Mouse (Mus musculus) natural killer cell, adult 2 months (primary cell): ENCODE data around the gene Edn2.

ENCODE experiments used
- DNase-seq, 2 experiments: peaks; one replicate each; pipeline ENCODE4 v3.0.0; 2022; ENCODE audit warnings: low spot score in 2 of 2

The Edn2 gene

DNA sequence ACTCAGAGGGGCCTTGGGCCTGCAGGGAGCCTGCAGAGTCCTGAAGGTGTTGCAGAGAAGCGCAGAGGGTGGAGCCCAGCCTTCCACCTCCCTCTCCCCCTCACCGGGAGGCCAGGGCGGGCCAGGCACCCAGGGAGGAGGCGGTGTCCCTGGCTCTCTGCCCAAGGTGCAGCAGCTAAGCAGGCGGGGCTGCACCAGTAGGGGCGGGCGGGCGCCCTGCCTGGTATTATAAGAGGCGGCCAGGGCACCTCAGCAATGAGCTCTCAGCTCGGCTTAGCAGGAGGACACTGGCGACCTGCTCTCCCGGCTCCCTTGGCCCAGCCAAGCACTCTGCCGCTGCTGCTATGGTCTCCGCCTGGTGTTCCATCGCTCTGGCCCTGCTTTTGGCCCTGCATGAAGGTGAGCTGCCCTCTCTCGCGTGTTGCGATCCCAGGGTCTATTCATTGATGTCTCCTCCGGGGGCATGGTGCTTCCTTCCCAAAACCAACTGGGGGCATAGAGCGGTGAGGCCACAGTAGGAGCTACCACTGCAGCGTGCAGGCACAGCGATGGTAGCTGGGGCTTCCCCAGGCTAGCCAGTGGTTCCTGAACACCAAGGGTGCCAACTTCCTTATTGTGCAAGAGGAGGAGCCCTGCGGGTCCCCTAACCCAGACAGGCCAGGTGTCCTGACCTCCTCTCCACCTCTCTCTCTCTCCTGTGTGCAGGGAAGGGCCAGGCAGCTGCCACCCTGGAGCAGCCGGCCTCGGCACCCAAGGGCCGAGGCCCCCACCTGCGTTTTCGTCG is at the start of gene Edn2:
TSS of gene Edn2 (plus strand) at position 41 of the 784 bp plus-strand sequence.
- no peak for DNase-seq

GRCm38 (mm10) chr4:120115516-120115915 is 45.5 kb upstream of the Edn2 start:
- no peak for DNase-seq

DNA sequence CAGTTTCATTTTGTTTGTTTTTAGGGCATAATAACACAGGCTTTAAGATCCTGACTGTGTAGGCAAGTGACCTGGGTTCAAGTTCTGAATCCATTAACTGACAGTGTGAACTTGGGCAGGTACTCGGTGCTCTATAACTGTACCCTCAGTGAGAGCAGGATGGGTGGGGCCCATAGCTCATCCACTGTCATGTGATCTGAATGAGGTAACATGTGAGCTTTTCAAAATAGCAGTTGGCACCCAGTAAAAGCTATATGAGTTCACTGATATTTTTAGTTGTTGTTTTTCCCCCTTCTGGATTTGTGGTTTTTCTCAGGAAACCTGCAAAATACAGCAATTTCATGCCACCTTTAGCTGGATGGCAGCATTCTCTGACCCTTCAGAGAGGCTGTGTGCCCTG is 44.7 kb upstream of the Edn2 start:
- no peak for DNase-seq

DNA sequence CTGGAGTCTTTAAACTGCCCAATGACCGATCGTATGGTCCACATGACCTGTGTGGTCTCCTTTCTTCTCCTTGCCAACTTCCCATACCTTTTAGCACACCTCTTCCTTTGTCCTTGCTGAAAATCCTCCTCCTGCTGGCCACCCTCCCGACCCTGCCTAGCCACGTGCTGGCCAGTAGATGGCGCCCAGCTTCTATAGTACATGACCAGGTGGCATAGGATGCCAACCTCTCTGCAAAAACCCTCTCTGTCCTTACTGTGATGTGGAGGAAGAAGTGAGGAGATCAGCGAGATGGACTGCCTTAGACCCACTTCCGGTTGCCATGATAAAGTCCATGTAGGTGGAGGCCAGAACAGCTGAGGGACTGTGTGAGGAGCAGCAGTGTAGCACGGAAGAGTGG is 40.7 kb upstream of the Edn2 start:
- DNase-seq: peak in 1 of 2 experiments; percentile 26

GRCm38 (mm10) chr4:120124656-120125055 is 36.4 kb upstream of the Edn2 start:
- DNase-seq: no peak

DNA sequence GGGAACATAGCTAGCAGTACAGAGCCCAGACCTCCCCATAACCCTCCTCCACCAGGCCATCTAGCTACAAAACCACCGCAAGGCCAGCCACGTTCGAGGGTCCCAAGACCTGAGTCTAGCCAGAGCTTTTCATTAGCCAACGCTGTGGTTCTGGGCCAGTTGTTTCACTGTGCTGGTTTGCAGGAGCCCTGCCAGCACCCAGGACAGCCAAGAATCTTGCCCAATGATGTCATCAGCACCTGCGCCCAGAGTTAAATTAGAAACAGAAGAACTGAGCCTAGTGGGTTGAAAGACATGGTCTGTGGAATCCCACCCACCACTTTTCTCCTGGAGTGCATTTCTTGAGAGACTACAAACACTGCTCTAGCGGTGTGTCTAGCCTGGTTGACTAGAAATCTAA is 35.0 kb upstream of the Edn2 start:
- DNase-seq: no peak

DNA sequence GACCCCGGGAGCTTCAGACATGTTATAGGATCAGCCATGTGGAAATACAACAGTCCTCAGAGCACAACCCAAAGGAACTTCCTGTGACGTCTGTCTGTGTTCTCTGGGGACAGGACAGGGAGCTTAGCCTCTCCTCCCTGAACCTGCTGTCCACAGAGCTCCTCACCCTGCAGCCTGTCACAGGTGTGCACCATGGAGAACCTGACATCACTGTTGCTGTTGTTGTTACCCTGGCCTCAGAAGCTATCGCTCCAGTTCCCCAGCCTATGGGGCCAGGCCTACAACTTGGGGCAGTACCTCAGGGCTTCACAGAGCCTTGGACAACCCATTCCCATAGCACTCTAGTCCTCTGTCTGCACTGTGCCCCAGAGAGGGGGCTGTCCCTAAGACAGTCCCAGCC is 33.7 kb upstream of the Edn2 start:
- DNase-seq: no peak

DNA sequence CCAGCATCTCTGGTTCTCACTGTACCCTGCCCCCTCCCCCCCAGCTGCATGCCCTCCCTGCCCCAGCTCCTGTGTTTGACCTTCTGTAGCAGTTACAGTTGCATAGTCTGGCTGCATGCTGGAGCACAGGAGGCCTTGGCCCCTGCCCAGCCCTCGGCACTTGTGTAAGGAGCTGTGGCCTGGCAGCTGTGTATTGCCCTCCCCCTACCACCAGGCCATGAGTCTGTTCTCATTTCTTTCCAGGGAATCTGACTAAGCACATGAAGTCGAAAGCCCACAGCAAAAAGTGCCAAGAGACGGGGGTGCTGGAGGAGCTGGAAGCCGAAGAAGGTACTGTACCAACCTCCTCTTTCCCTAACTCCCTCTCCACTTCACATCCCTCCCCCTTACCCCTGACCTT is 33.0 kb upstream of the Edn2 start:
- DNase-seq: no peak

DNA sequence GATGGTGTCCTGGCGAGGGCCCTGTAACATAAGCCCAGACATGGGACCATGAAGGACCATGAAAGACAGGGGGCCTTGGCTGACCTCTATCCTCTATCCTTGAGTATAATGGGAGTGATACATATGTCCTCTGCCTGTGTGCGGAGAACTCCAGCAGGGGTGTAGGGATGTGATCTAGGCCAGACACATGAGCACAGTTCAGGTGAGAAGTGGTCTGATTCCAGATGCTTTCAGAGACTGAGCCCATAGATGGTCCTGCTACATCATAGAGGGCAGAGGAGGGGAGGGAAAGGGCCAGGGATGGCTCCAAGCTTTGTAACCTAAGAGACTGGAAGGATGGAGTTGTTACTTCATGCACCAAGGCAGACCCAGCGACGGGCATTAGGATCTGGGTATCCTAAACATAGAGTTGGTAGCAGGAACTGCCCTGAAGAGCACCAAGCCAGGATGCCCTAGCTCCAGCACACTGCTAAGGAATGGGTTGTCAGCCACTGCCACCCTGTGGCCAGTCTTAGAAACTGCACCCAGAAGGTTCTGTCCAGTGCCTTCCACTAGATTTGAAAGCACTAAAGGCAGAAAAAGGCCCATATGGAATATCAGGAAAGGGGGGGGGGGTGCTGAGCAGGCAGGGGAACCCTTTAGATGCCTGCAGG is 31.6 kb upstream of the Edn2 start:
- DNase-seq: peak; percentile 7 to 29

GRCm38 (mm10) chr4:120130926-120131325 is 30.1 kb upstream of the Edn2 start:
- no peak for DNase-seq

GRCm38 (mm10) chr4:120131441-120132220 is 29.4 kb upstream of the Edn2 start:
- DNase-seq: no peak

GRCm38 (mm10) chr4:120134223-120134622 is 26.8 kb upstream of the Edn2 start:
- no peak for DNase-seq

- DNase-seq: no peak
These were observed 19.2 kb upstream of the Edn2 start for GRCm38 (mm10) chr4:120141810-120142209.

DNA sequence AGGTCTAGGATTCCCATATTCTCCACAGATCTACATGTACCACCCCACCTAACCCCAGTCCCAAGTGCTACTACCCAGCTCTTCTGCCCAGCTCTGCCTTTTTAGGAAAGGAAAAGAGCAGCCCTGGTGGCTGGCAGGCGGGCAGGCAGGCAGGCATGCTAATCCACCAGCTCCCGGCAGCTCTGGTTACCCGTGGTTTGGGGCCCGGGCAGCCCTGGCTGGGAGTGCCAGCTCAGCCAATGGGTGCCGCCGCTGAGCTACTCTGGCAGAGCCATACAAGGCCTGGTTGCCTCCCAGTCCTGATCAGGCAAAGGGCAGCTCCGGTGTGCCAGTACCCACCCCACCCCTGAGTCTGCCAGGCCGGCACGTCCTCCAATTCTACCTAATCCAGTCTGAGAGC is 18.1 kb upstream of the Edn2 start:
- no peak for DNase-seq

GRCm38 (mm10) chr4:120144343-120144742 is 16.7 kb upstream of the Edn2 start:
- no peak for DNase-seq

DNA sequence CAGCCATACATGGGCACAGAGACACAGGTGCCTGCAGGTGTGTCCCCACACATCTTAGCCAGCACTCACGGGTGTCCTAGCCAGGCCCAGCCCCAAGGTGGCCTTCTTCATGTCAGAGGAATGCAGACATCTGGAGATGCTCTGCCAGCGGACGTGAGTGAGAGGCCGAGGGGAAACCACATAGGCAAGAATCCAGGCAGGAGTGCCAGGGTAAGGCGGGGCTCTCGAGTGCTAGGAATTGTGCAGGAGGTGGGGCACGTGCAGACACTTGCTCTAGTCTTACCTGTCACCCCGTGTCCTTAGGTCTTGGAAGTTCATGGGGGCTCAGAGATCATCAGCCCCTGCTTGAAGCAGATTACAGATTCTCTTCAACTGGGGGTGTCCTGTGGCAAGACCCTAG is 15.1 kb upstream of the Edn2 start:
- no peak for DNase-seq

DNA sequence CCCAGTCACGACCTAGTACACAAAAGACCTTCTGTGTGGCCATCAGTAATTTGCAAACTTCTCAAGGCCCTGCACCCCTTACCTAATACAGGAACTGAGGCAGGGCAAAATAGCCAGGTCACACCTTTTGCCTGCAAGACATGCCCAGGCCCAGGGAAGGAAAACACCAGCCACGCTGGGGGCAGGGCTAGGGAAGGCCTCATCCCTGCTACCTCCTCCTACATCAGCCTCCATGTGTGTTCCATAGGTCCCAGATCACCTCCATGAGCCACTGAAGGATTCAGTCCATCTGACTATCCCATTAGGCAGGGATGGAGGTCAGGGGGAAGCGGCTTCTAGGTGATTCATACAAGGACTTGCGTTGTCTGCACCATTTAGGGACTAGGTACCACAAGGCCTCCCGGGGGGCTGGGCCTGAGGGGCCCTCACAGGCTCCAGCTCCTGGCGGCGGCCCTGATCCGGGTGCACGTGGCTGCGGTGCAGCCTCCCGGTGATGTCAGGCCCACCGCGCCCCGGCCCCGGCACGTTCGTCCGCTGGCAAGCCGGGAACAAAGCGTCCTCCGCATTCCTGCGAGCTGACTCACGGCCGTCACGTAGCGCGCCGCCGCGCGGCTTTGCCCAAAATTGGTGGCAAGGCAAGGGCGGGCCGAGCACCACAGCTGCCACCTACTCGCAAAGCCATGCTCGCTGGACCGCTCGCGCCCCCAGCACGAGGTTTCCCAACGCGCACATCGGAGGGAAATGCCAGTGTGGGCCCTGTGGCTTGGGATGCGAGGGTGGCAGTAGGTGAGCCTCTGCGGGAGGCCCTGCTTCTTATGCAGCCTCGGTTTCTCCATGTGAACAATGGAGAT is 12.5 kb upstream of the Edn2 start:
- DNase-seq: no peak

- no peak for DNase-seq
These were observed 11.9 kb upstream of the Edn2 start for GRCm38 (mm10) chr4:120149142-120149524.

GRCm38 (mm10) chr4:120150345-120150920 is 10.6 kb upstream of the Edn2 start:
- no peak for DNase-seq

DNA sequence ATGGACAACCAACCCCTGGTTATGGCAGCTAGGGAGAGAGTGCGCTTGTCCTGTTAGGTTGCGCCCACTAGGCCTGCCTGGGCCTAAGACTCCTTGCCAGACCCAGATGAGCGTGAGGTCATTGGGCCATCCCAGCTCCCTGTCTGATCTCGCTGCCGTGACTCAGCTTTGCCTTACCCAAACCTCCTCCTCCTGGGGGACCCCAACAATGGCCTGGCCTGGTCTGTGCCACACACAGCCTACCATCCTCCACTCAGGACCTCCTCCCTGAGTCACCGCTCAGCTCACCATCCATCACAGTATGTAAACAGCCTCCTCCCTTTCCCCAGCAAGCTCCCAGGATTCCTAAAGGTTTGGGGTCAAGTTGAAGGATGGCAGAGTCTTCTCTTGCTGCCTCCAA is 9.1 kb upstream of the Edn2 start:
- no peak for DNase-seq

- DNase-seq: no peak
These were observed 8.4 kb upstream of the Edn2 start for GRCm38 (mm10) chr4:120152648-120153047.
